Mouse (Mus musculus) embryo, embryonic 11 days (tissue): Measurements from ENCODE around the gene Rnase12.

Source experiments
- DNase-seq: peaks from one replicate; pipeline ENCODE4 v3.0.0-alpha.2; 2015

Rnase12 gene

GRCm38 (mm10) chr14:51083805-51084204 is 26.3 kb upstream of the Rnase12 start:
- no peak for DNase-seq

DNA sequence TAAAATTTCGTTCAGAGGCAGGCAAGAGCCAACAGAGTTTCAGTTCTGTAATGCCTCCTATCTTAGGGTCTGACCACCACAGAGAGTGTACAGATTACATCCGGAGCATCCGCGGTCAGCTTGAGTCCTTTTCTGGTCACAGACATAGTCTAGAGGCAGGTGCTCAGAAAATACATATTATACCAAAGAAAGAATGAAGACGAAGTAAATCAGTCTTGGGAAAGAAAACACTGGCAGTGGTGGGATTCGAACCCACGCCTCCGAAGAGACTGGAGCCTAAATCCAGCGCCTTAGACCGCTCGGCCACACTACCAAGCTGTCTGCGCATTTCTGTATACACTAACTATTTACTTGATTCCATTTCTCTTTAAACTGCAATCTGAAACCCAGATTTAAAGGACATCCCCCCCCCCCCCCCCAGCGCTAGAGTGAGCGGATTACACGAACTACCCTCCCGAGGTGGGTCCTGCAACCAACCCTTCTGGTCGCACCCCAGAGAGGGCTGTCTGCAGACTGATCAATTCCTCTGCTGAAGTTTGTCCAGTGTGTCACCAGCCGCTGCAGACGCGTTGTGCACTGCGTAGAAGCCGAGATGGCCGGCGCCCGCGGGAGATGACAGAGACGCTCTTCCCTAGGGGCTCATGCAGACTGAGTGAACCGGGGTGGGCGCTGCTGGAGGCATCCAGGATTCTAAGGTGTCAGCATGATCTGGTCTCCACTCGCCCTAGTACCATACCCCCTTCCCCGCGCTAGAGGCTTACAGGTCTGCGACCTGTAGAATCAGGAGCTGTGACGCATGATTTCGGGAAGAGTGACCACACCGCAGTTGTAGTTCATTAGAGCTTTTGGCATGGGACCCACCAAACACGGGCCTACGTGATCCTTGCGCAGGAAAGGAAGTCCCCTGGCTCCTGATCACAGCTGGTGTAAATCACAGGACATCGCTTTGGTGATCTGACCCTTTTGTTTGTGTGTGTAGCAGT is 25.4 kb upstream of the Rnase12 start:
- DNase-seq: peak; percentile 74

DNA sequence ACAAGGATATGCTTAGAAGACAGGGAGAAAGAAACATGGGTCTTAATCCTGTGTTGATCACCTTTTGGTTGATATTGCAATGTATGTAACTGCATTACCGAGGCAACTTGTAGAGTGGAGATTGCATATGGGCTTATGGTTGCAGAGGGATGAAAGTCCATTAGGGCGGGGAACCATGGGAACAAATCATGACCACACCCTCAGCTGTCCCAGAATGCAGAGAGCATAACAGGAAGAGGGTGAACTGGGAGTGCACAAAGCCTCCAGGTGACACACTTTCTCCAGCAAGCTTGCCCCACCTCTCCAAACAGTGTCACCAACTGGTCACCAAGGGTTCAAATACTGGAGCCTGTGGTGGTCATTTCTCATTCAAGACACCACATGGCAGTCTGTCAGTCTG is 23.6 kb upstream of the Rnase12 start:
- no peak for DNase-seq

- no peak for DNase-seq
Observed at GRCm38 (mm10) chr14:51079180-51079579, 21.7 kb upstream of the Rnase12 start.

GRCm38 (mm10) chr14:51074335-51074734 is 16.9 kb upstream of the Rnase12 start, which contains the start of gene Olfr750:
TSS of gene Olfr750 (minus strand) at chr14:51074435.
- no peak for DNase-seq

DNA sequence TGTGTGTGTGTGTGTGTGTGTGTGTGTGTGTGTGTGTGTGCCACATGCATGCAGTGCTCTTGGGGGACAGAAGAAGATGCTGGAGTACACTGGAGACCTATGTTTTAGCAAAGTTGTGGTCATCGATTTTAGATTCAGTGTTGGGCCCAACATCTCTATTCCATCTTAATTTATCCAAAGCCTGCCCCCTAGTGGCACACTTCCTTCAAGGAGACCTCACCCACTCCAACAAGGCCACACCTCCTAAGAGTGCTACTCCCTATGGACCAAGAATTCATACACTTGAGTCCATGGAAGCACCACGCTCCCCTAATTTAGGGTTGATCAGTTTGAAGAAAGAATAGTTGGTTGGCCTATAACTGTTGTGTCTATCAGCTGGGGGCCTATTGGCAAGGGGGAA is 12.2 kb upstream of the Rnase12 start:
- DNase-seq: peak; percentile 60

- DNase-seq: no peak
Observed at GRCm38 (mm10) chr14:51068956-51069355, 11.5 kb upstream of the Rnase12 start.

GRCm38 (mm10) chr14:51060761-51061160 is 3.3 kb upstream of the Rnase12 start:
- no peak for DNase-seq

- DNase-seq: no peak
Observed at GRCm38 (mm10) chr14:51054243-51055237, 2.9 kb downstream of the Rnase12 start.

GRCm38 (mm10) chr14:51053176-51053575 is 4.3 kb downstream of the Rnase12 start:
- DNase-seq: no peak

GRCm38 (mm10) chr14:51051941-51052340 is 5.5 kb downstream of the Rnase12 start:
- DNase-seq: no peak

DNA sequence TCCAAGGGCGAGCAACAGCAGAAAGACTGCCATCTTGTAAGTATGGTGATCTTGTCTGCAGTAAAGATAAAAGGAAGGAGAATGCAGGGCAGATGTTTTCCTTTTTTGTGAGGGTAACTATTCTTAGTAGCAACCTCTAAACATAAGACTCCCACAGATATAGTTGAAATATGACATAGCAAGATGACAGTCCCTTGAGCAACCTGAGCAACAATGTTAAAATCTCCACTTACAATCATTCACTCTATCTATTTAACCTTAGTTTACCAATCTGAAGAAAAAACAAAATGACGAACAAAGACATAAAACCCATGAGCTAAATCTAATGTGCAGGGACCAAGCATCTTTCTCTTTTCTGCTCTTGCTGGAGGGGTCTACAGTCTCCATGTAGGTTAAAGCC is 7.4 kb downstream of the Rnase12 start, which contains the start of gene Rnase11:
Gene Rnase11, minus strand, starts transcription at position 101 of the 400 bp plus-strand sequence.
- no peak for DNase-seq

GRCm38 (mm10) chr14:51047846-51048245 is 9.6 kb downstream of the Rnase12 start:
- no peak for DNase-seq

GRCm38 (mm10) chr14:51041769-51042168 is 15.7 kb downstream of the Rnase12 start, which contains the start of gene Rnase9:
TSS of gene Rnase9 (minus strand) at chr14:51041869.
- no peak for DNase-seq

DNA sequence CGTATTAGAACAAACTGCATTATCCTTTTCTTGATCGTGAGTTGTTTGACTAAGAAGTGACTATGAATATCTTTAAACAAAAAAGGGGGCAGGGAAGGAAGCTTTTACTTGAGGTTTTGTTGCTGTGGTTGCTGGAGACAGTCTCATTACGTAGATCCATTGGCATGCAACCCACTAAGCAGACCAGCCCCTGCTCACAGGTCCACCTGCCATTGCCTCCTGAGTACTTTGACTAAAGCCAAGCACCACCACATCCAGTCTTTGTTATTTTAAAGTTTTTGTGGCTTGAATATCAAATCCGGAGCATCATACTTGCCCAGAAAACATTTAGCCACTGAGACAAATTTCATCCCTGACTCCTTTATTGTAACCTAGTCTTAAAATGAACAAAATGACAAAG is 21.2 kb downstream of the Rnase12 start:
- DNase-seq: no peak

DNA sequence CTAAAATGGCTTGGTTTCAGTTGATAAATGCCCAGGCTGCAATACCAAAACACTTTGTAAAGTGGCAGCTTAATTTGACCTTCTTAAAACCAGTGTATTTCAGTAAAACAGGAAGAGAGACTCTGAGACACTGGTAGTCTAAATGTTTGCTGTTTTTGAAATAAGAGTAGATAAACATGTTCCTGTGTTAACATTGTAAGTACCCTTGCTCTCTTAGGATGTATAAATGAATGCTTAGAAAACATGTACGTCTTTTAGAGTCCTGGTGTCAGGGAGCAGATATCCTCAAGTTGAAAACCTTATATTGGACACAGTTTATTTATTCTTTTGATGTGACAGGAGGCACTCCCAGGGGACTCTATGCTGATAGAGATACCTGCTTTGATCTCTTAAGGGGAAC is 22.3 kb downstream of the Rnase12 start:
- no peak for DNase-seq

DNA sequence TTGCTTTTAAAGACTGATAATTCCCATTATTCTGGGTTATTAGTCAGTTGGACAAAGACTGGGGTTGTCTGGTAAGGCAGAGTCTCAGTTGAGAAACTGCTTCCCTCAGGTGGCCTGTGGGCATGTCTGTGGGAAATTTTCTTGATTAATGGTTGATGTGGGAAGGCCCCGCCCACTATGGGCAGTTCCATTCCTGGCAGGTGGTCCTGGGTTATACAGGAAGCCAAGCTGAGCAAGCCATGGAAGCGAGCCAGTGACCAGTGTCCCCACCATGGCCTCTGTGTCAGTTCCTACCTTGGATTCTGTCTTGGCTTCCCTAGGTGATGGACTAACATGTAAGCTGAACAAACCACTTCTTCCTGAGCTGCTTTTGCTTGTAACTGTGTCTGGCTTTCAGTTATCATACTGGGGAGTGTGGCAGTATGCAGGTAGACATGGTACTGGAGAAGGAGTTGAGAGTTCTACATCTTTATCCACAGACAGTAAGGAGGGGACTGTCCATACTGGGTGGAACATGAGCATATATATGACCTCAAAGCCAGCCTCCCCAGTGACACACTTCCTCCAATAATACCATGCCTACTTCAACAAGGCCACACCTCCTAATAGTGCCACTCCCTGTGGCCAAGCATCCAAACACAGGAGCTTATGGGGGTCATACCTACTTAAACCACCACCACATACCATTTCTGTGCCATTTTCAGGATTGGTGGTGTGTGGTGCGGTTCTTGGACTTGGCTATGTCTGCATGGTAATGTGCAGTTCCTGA is 29.9 kb downstream of the Rnase12 start:
- no peak for DNase-seq

DNA sequence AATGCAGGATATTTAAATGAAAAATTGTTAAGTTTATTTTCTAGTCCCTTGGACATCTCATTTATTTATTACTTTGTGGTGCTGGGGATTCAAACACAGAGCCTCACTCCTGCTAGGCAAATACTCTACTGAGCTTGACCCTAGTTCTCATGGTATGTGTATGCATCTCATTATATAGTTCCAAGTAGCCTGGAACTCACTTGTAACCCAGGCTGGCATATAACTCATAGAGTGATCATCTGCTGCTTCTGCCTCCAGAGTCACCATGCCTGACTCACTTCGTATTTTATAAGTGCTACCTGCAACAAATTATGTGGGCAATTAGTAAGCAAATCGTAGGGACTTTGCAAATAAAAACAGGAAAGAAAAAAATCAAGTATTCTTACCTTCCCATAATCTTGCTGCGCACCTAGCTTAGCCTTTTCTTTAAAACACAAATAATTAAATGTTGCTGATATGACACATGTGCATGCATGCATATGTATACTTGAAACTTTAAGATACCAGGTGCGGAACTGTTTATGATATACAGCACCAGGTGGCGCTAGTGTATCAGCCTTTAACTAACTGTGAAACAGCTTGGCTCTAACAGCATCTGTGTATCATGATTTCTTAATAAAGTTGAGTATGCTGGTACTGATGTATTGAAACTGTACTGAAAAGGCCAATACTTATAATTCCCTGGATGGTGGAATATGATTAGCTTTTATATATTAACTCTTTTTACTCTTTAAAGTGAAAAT is 30.9 kb downstream of the Rnase12 start:
- peak; percentile 81 for DNase-seq

- no peak for DNase-seq
Observed at GRCm38 (mm10) chr14:51024820-51025219, 32.6 kb downstream of the Rnase12 start.

- DNase-seq: no peak
Observed at GRCm38 (mm10) chr14:51023457-51023856, 34.0 kb downstream of the Rnase12 start.

DNA sequence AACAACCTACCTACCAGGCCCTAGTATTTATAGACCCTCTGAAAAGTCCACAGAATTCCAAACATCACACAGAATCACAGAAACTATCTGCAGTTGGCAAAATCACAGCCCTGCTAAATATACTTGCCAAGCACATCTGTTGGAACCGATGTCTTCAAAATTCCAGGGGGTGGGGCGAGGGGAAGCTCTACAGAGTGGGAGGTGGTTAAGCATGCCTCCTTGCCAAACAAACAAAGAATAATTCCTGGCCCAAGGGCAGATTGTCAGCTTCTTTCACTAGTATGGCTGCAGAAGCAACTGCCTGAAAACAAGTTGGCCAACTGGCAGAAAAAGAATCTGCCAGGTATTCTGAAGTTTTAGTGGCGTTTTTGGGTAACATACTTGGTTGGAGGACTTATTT is 40.2 kb downstream of the Rnase12 start:
- no peak for DNase-seq

DNA sequence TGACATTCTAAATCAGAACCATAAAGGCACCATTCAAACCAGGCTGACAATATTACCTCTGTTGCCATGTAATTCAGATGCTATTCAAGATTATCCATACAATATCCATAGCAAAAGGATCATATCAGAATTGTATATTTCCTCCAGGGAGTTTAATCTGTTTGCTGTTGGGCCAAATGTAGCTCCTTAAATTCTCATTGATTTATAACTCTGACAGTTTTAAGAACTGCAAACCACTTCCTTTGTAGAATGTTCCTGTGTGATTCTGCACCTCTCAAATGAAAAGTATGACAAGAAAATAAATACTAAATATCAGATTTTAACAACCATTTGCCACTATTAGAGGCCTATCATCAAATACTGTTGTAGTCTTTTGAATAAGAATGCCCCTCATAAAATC is 41.7 kb downstream of the Rnase12 start:
- DNase-seq: no peak
